Mouse (Mus musculus) right cerebral cortex, adult 2 months (tissue): ENCODE data around the gene Tspan13.

Experiments
- DNase-seq, 2 experiments: peaks; one replicate each; pipeline ENCODE4 v3.0.0; 2021 to 2022; ENCODE audit warnings: low spot score in 2 of 2

The Tspan13 gene

GRCm38 (mm10) chr12:36030660-36031363, 11.5 kb downstream of the Tspan13 start:
- DNase-seq: no peak

GRCm38 (mm10) chr12:36029687-36030086, 12.6 kb downstream of the Tspan13 start:
- DNase-seq: no peak

DNA sequence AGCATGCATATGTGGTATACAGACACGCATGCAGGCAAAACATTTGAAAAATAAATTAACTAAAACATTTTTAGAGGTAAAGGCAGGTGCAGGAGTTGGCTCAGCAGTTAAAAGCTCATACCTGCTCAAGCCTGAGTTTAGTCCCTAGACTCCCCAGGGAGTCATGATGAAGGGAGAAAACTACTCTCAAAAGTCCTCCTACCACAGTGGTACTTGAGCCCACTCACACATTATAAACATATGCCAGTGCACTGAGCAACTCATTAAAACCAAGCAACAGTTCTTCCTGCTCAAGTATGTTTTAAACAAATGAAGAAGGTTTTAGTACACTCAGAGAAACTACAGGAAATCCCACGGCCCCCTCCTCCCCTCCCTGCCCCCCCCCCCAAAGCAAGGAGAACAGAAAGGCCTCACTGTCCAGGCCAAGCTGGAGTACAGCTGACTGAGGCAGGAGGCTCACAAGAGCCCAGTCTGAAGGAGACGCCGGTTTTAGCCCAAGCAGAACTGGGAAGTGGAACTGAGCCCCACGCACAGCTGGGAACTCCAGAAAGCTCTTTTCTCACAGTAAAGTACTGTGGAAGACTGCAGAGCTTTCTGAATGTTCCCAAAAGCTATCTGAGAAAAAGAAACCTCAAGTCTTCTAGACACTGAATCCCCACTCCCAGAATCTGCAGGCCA, 13.2 kb downstream of the Tspan13 start:
- peak; percentile 46 to 55 for DNase-seq

- peak; percentile 25 to 34 for DNase-seq
These were observed 15.1 kb downstream of the Tspan13 start for GRCm38 (mm10) chr12:36027171-36027570.

DNA sequence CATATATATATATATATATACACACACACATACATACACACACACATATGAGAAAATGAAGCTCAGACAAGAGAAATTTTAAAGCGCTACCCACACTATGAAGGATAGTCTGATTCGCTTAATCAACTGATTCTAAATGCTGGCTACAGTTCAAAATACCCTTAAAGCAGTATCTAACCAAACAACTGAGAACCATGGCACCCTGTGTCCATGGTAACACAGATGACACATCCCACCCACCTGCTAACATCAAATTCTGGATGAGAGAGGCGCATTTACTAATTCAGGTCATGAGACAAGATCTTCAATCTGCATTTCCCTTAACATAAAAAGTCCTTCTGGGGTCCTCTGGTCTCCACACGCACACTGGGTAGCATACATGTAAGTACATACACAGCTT, 16.2 kb downstream of the Tspan13 start:
- DNase-seq: peak in 1 of 2 experiments; percentile 23

- DNase-seq: no peak
These were observed 21.6 kb downstream of the Tspan13 start for GRCm38 (mm10) chr12:36020710-36021109.

GRCm38 (mm10) chr12:36020081-36020480, 22.2 kb downstream of the Tspan13 start:
- no peak for DNase-seq

DNA sequence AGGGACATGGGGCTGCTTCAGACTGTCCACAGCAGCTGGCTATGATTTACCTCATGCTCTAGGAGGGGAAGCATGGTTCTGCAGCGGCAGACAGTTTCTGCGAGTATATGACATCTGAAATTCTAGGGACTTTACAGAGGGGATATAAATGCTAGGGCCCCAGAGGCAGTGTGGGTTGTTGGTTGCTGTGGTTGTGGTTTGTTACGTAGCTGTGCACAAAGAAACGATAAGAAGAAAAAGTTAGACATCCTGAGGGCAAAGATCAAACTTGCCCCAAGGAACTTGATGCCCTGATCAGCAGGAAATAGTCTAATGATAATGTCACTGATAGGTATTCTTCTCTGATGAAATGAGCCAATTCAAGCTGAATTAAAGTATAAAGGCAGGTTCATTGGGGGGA, 22.7 kb downstream of the Tspan13 start:
- no peak for DNase-seq

- no peak for DNase-seq
These were observed 24.5 kb downstream of the Tspan13 start for GRCm38 (mm10) chr12:36017791-36018190.

- no peak for DNase-seq
These were observed 28.9 kb downstream of the Tspan13 start for GRCm38 (mm10) chr12:36013216-36013910.

DNA sequence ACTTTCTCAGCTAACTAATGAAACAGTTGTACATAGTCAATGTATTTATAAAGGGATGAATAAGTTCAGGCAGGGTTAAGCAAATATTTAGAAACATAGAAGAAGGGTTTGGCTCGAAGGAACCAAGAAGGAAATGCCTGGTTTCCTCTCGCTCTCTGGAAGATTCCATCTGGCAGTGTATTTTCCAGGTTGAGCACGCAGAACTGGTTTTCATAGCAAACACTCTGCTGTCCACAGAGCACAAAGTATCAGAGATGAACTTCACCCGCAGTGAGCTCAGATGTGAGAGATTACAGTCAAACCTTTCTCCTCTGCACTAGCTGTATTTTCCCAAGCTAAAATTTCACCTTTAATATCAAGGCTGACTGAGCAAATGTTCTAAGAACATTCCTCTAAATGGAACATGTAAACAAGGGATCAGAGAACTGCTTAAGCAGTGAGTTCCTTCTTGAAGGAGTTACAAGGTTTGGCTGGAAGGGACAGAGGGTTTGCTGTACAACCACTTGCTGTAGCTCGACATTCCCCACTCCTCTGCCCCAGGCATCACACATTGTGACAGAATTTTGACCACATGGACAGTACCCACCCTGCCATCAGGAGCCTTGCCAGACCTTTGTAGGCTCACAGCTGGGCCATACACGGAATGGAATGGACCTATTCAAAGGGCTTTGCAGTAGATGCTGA, 33.8 kb downstream of the Tspan13 start:
- no peak for DNase-seq

GRCm38 (mm10) chr12:36007581-36007980, 34.7 kb downstream of the Tspan13 start:
- DNase-seq: no peak

GRCm38 (mm10) chr12:36004714-36005113, 37.6 kb downstream of the Tspan13 start:
- DNase-seq: no peak

DNA sequence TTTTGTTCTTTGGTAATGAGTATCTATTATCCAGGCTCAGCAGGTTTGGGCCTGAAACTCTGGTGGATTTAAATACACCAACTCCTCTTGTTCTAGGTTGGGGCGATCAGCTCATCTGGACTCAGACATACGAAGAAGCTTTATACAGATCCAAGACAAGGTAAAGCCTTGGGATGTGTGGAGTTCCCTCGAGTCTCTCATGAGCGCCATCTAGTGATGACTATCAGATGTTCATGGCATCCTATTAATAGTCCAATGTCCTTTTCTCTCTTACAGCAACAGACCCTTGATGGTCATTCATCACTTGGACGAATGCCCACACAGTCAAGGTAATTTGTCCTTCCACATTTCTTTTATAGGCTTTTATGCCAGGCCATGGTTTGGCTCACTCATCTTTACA, 46.5 kb downstream of the Tspan13 start:
- DNase-seq: no peak

- no peak for DNase-seq
These were observed 48.2 kb downstream of the Tspan13 start for GRCm38 (mm10) chr12:35994098-35994497.

DNA sequence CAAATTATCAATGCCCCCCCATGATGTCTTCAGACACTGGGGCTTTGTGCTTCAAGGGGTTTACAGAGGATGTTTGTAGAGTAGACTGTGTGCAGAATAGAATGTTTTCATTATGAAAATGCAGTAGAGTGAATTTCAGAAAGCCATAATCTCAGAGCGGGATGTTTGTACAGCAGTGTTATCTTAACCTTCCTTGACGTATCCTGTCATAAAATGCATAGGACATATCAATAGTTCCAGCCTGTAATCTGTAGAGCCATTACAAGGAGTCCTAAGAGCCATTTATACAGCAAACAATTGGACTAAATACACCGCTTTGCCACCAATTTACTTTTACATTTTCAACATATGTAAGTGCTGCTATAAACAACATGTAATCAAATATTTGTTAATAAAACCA, 48.7 kb downstream of the Tspan13 start:
- DNase-seq: no peak

- DNase-seq: no peak
These were observed 49.6 kb downstream of the Tspan13 start, which contains the start of gene Agr2 for GRCm38 (mm10) chr12:35992711-35993110. Gene Agr2, plus strand, starts transcription at chr12:35992907.

GRCm38 (mm10) chr12:35984743-35985142, 57.6 kb downstream of the Tspan13 start:
- no peak for DNase-seq

DNA sequence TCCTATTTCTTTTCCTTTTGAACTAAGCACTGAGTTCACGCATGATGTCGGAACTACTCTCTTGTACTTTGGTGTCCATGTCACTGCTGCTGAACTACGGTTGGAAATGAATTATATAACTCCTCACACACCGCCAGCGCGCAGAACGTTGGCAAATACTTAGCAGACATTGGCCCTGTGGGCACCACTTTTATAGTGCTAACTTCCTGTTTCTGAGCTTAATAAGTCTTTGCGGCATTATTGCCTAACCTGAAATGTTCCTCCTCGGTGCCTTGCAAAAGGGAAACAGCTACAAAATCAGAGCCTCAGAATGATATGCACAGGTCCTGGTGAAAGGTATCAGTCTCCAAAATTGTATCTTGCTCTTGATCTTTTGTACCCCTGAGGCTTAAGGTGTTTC, 58.8 kb downstream of the Tspan13 start:
- DNase-seq: no peak

GRCm38 (mm10) chr12:35981732-35982360, 60.5 kb downstream of the Tspan13 start:
- no peak for DNase-seq

DNA sequence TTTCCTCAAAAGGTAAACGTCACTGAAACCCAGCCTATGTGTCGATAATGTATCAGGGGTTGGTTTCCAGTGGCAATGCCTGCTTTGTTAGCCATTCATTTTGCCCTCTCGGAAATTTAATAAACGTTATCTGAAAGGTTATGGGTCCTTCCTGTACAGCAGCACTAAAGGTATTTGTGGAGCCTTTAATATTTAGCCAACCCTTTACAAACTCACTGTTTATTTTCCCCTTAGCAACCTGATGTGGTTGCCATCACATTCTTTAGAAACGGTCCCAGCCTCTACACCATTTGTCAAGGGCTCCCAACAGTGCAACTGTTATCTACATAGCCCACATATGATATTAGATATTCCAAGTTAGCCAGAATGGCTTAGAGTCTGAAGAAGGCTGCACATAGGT, 62.7 kb downstream of the Tspan13 start:
- no peak for DNase-seq
